Mouse (Mus musculus): ENCODE results near the gene Irx6. TPM values are rescaled to one million over a fixed set of nuclear protein-coding genes. Genes with fewer than 3 reads are reported as not detected.

The Irx6 gene
- 2.4 and 5.6 TPM in 2 replicates for polyA plus RNA-seq (2015; fragmentation: Nextera tagmentation; extraction: Ambion mirVana)

DNA sequence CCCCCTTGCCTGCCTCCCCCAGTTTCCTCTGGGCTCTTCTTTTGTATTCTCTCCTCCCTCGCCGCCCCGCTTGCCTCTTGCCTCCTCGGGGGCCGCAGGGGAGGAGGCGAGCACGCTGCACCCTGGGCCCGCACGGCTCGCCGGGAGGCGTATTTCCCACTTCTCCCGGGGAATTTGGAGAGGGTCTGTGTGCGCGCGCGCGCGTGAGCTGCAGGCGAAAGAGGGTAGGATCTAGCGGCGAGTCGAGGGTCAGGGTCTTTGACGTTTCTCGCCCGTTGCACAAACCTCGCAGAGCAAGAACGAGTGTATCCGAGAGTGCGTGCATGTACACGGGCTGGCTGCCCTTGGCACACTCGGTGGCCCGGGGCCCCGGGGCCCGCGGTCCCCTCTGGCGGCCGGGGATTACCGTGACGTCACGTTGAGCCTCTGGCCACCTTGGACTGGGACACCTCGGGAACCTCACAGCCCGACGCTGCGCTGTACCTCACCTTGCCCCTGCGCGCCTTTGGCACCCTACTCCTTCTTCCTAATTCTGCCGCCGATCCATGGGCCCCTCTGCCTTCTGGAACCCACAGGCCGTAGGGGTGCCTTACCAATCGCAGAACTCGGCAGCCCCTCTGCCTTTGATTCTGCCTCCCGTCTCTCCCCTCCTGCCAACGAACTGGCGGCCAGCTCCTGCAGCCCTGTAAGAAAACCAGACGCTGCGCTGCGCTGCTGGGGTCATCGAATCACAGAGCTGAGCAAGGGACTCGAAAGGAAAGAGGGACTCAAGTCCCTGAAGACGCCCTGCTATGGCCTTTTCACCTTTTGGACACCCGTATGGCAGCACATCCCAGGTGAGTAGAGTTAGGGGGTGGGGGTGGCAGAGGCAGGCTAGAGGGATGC is at the start of gene Irx6:
Gene Irx6, plus strand, starts transcription at position 45 of the 885 bp plus-strand sequence.
- 0 out of 2 replicates have a peak within 1 kb of the TSS, but pooled peaks have one; percentile 16 for H3K9ac ChIP-seq
- H3K27me3 ChIP-seq: peaks cover 77% of the 10 kb centered on the region
- 1% methylated on average over 55 of the region's 62 CpGs for WGBS
- no peaks in the 10 kb centered on the region for H3K9me3 ChIP-seq
- no peaks in the 10 kb centered on the region for H3K36me3 ChIP-seq
- H3K4me2 ChIP-seq: peak within 1 kb of the TSS; percentile 71
- peak within 1 kb of the TSS; percentile 38 for H3K4me3 ChIP-seq
- ATAC-seq (ENCODE audit: low FRiP score, low read depth): no peak
- H3K4me1 ChIP-seq (replicated peaks): peaks cover 40% of the 10 kb centered on the region
- no peak within 1 kb of the TSS for H3K27ac ChIP-seq (replicated peaks)

DNA sequence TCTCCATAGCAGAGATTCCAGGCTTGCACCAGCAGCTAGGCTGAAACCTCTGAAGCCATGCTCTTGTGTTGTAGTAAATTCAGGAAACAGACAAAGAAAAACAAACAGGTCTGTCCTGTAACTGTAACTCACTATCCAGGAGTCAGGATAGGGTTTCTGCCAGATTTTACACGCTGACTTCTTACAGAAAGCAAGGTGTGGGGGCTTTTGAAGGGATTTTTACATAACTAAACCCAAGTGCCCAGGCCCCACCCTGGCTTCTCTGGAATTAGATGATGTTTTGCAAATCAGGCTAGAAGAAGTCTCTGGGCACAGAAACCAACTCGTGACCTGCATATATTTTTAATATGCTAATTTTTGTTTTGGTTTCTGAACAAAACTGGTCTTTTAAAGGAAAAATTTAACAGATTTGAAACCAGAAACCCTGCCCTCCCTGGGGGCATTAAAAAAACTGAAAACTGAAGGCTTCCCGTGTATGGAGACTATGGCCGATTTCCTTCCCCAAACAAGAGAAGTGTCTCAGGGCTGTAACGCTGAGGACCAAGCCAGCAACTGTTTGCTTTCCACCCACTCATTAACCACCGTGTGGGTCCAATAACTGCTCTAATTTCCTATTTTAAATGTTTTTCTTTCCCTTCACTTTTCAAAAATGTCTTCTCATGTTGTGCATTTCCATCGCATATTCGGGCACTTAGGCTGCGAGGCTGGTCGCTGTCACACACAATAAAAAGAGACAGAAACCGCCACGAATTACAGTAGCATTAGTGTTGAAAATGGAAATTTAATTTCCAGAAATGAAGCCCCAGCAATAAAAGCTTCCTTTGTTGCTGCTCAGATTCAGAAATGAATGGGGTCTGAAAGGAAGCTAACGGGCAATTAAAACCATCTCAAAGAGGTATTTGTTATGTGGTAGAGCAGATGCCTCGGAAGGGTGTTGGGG is 45.1 kb upstream of the Irx6 start:
- Histone ChIP-seq H3K4me2 (no peak overlapping the region), H3K9ac (no peak overlapping the region), H3K27ac (replicated peaks) (no peak overlapping the region), H3K36me3 (no peaks in the 10 kb centered on the region), H3K27me3 (no peaks in the 10 kb centered on the region), H3K9me3 (no peaks in the 10 kb centered on the region), H3K4me3 (no peak overlapping the region), H3K4me1 (replicated peaks) (no peaks in the 10 kb centered on the region)
- WGBS: 54% methylated on average over 14 of the region's 14 CpGs
- ATAC-seq (ENCODE audit: low FRiP score, low read depth): no peak

DNA sequence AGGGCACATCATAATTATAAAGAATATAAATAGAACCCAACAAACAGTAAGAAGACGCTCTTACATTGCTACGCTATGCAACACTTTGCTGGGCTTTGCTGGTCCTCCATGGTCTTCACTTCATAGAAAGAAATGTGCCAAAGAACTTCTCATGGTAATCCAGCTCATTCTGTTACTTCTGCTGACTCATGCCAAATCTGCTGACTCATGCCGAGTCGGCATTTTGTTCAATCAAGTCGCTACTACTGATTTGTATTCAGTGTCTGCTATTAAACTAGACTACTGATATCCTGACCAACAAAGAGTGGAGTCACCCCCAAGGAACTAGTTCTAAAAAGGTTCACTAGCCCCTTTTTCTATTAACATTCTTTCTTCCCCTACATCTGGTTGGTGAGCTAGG is 40.9 kb upstream of the Irx6 start:
- Histone ChIP-seq H3K27ac (replicated peaks) (no peak overlapping the region), H3K27me3 (no peaks in the 10 kb centered on the region), H3K36me3 (no peaks in the 10 kb centered on the region), H3K4me3 (no peak overlapping the region), H3K9me3 (no peaks in the 10 kb centered on the region), H3K9ac (no peak overlapping the region), H3K4me2 (no peak overlapping the region), H3K4me1 (replicated peaks) (no peaks in the 10 kb centered on the region)
- WGBS: 95% methylated on average over 5 of the region's 5 CpGs
- no peak for ATAC-seq (ENCODE audit: low FRiP score, low read depth)

DNA sequence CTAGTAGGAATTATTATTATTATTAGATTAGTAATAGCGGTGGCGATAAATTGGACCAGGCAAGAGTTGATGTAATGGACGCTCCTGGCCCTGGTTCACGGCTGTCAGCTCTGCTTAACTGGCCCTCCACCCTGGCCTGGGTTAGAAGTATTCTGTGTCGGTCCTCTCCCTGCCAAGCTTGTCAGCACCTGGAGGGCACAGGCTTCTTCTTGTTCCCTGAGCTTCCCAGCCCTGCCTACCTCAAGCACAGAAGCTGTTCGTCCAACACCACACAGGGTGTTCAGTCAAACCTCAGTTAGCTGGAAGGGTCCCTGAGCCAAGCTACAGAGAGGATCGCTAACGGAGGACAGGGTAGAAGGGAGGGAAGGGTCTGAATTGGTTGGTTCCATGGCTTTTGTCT is 33.3 kb upstream of the Irx6 start:
- ATAC-seq (ENCODE audit: low FRiP score, low read depth): no peak
- no peak overlapping the region for H3K9ac ChIP-seq

DNA sequence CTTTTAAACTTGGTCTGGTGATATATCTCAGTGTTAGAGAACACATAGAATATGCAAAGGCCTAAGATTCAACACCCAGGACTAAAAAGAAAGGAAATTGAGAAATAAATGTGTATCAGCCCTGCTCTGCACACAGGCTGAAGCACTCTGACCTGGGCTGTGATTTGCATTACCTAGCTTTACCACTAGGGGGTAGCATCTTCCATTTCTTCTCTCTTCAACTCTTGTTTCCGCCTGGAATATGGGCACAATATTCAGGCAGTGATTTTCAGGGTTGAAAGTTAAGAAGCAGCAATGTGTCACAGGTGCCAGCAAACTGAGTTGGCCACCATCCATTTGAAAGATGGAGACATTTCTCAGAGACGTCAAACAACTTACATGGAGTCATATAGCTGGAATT is 27.5 kb upstream of the Irx6 start:
- 66% methylated on average over 2 of the region's 2 CpGs for WGBS
- Histone ChIP-seq H3K36me3 (no peaks in the 10 kb centered on the region), H3K4me1 (replicated peaks) (no peaks in the 10 kb centered on the region), H3K4me3 (no peak overlapping the region), H3K9me3 (no peaks in the 10 kb centered on the region), H3K27me3 (no peaks in the 10 kb centered on the region), H3K9ac (no peak overlapping the region), H3K27ac (replicated peaks) (no peak overlapping the region), H3K4me2 (no peak overlapping the region)
- no peak for ATAC-seq (ENCODE audit: low FRiP score, low read depth)

More for the DNA sequence above, 33.3 kb upstream of the Irx6 start:
- H3K4me1 ChIP-seq (replicated peaks): no peaks in the 10 kb centered on the region
- no peak overlapping the region for H3K27ac ChIP-seq (replicated peaks)
- no peaks in the 10 kb centered on the region for H3K9me3 ChIP-seq
- 88% methylated on average over 8 of the region's 8 CpGs for WGBS
- H3K4me3 ChIP-seq: no peak overlapping the region
- H3K27me3 ChIP-seq: no peaks in the 10 kb centered on the region
- no peaks in the 10 kb centered on the region for H3K36me3 ChIP-seq
- no peak overlapping the region for H3K4me2 ChIP-seq

DNA sequence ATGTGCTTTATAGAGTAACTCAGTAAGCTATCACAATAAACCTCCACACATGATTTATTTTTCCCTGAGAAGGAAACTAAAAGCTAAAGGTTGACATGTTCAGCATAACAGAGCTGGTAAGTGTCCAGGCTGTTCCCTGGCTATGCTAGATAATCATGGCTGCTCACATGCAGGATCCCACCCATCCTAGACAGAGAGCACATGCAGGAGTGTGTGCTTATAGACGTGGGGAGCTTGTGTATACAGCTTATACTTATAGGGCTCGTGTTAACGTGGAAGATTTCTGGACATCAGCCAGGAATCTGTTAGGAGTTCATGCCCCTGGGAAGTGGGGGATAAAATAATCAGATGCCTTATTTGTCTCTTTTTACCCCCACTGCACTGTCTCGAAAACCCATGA is 9.9 kb upstream of the Irx6 start:
- Histone ChIP-seq H3K27me3 (peaks cover 15% of the 10 kb centered on the region), H3K4me3 (no peak overlapping the region), H3K4me1 (replicated peaks) (no peaks in the 10 kb centered on the region), H3K9ac (no peak overlapping the region), H3K36me3 (no peaks in the 10 kb centered on the region), H3K9me3 (no peaks in the 10 kb centered on the region), H3K27ac (replicated peaks) (no peak overlapping the region), H3K4me2 (no peak overlapping the region)
- no peak for ATAC-seq (ENCODE audit: low FRiP score, low read depth)
- 28% methylated on average over 4 of the region's 4 CpGs for WGBS

DNA sequence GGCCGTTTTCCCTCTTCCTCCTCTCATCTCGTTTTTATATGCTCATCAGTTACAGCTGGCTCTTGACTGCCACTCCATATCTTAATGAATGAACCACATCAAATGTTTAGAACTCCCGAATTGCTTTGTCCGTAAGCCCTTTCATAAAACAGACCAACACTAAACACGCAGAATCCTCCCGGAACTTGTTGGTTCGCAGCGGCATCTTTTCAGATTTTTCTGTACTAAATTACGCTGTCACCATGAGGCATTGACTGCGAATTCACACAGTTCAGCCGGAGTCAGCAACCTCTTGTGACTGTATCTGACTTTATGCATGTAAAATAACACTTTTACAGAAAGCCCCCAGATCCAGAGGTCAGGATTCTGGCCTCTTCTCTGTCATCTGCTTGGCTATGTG is 3.9 kb upstream of the Irx6 start:
- Histone ChIP-seq H3K4me2 (peak overlapping the region; percentile 7), H3K36me3 (no peaks in the 10 kb centered on the region), H3K4me1 (replicated peaks) (peaks cover 32% of the 10 kb centered on the region), H3K9ac (no peak overlapping the region), H3K27me3 (peaks cover 52% of the 10 kb centered on the region), H3K9me3 (no peaks in the 10 kb centered on the region), H3K27ac (replicated peaks) (no peak overlapping the region), H3K4me3 (no peak overlapping the region)
- 25% methylated on average over 11 of the region's 11 CpGs for WGBS
- no peak for ATAC-seq (ENCODE audit: low FRiP score, low read depth)

DNA sequence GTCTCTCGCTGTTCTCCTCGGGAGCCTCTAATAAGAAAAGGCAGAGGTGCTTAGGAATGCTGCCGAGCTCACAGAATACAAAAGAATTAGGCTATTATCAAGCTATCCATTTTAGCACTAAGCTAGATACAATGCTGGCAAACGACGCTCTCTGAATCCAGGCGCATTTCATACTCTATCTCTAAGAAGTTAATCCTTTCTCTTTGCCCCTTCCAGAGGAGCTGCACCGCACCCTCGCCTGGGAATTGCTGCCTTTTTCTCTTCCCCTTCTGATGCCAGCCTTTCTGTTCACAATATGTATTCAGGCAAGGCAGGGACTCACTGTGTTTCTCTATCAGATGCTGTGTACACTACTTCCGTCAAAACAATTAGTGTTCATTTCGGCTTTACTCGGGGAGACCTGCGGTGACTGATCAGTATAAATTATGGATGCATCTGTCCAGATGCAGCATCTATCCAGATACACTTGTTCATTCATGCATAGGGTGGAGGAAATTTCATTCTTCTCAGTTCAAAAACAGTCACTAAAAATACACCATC is 3.4 kb upstream of the Irx6 start:
- H3K9me3 ChIP-seq: no peaks in the 10 kb centered on the region
- peaks cover 57% of the 10 kb centered on the region for H3K27me3 ChIP-seq
- H3K27ac ChIP-seq (replicated peaks): no peak overlapping the region
- 23% methylated on average over 12 of the region's 12 CpGs for WGBS
- ATAC-seq (ENCODE audit: low FRiP score, low read depth): no peak
- peak overlapping the region; percentile 7 for H3K4me2 ChIP-seq
- H3K9ac ChIP-seq: no peak overlapping the region
- H3K4me3 ChIP-seq: no peak overlapping the region
- no peaks in the 10 kb centered on the region for H3K36me3 ChIP-seq
- peaks cover 32% of the 10 kb centered on the region for H3K4me1 ChIP-seq (replicated peaks)

DNA sequence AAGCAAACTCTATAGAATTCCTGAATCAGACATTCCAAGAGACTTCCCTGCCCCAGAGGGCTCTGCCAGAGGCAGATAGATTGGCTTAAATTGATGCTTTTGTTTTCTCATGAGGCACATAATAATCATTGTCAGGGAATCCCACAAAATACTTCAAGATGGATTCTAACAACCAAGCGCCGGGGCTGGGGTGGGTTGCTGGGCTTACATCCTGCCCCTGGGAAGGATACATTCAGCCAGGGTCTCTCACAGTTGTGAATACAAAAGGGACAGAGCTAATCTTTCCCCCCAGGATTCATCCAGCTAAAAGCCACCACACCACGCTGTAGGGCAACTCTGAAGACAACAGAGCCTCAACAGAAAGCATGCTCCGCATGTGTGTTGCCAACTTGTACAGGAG is 2.2 kb upstream of the Irx6 start:
- Histone ChIP-seq H3K4me1 (replicated peaks) (peaks cover 32% of the 10 kb centered on the region), H3K27ac (replicated peaks) (no peak overlapping the region), H3K4me3 (no peak overlapping the region), H3K27me3 (peaks cover 61% of the 10 kb centered on the region), H3K4me2 (no peak overlapping the region), H3K9me3 (no peaks in the 10 kb centered on the region), H3K36me3 (no peaks in the 10 kb centered on the region), H3K9ac (no peak overlapping the region)
- no peak for ATAC-seq (ENCODE audit: low FRiP score, low read depth)
- 79% methylated on average over 4 of the region's 4 CpGs for WGBS

DNA sequence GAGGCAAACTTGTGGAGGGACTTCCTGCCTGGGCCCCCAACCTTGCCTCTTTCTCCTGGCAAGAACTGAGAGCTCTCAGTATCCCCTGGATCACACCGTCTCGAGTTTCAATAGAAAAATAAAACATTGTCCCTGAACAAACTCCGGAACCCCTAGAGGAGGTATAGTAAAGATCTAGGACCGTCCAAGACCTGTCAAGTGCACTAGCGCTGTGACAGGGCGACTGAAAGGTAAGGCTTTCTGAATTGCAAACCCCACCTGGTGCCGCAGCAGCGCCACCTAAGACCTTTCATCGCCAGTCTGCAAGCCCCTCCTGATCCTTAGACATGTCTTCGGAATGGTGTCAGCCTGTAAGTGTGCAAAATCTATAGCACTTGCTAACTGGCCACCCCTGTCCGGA is 987 bp upstream of the Irx6 start:
- H3K36me3 ChIP-seq: no peaks in the 10 kb centered on the region
- H3K4me3 ChIP-seq: peak overlapping the region; percentile 38
- ATAC-seq (ENCODE audit: low FRiP score, low read depth): no peak
- no peak overlapping the region for H3K9ac ChIP-seq
- no peaks in the 10 kb centered on the region for H3K9me3 ChIP-seq
- 8% methylated on average over 11 of the region's 11 CpGs for WGBS
- H3K4me1 ChIP-seq (replicated peaks): peaks cover 36% of the 10 kb centered on the region
- peaks cover 70% of the 10 kb centered on the region for H3K27me3 ChIP-seq
- no peak overlapping the region for H3K27ac ChIP-seq (replicated peaks)
- H3K4me2 ChIP-seq: peak overlapping the region; percentile 71

DNA sequence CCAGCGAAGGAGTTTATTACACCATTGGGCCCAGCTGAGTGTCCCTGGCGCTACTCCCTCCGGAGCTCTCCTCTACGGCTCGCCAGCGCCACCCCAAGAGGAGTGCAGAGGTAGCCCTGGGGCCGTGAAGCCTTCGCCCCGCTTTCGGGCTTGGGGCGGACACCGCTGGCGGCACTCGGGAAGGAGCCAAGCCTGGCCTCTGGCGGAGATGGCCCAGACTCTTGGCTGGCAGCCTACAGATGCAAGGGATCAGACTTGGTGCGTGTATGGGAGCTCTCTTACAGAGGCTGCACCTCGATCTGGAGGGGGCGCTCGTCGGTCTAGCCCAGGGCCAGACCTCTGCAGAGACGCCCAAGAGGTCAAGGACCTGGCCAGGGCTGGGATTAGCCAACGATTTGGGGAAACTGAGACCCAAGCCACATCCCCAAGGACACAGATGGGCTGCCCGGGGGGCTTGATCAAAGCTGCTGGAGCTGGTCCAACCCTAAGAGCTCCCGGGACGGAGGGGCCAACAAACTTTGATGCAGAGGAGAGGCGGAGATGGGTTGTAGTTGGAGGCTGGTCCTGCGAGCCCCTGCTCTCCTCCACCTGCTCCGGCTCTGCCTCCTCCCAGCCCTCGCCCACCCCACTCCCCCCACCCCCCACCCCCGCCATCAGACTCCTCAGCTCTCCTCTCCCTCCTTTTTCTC is 389 bp upstream of the Irx6 start:
- Histone ChIP-seq H3K4me3 (peak overlapping the region; percentile 38), H3K9me3 (no peaks in the 10 kb centered on the region), H3K36me3 (no peaks in the 10 kb centered on the region), H3K4me2 (peak overlapping the region; percentile 71), H3K4me1 (replicated peaks) (peaks cover 40% of the 10 kb centered on the region), H3K9ac (no peak overlapping the region), H3K27me3 (peaks cover 76% of the 10 kb centered on the region), H3K27ac (replicated peaks) (no peak overlapping the region)
- WGBS: under 1% methylated on average over 29 of the region's 30 CpGs
- ATAC-seq (ENCODE audit: low FRiP score, low read depth): peak; percentile 87
